Mouse (Mus musculus): ENCODE results near the gene Ina.

DNA sequence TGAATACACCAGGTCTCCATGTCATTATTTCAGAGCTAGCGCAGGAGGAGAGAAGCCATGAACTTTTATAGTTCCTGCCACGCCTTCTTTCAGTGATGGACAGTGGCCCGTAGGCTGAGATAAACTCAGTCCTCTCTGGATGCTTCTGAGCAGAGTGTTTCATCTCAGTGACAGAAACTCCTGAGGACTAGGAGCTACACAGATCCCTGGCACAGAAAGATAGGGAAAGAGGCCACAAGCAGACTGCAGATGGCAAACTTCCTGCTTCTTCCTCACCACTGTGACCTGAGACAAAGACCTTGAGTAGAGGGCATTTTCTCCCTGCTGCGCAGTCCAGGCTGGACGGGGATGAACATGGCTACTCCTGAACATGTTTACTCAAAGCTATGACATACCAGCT, 45.7 kb upstream of the Ina start:
- TF ChIP-seq CTCF (IDR thresholded peaks at IDR 0.05; ENCODE audit: low read depth) (no peak), EP300 (IDR thresholded peaks at IDR 0.05; ENCODE audit: low read depth) (no peak)
